Mouse (Mus musculus): ENCODE data around the gene Acot11. TPM values are rescaled to one million over a fixed set of nuclear protein-coding genes. Genes with fewer than 3 reads are reported as not detected.
"Not testable (repeated sequence)": the region's sequence is repeated elsewhere in the genome, so short reads cannot be mapped to it uniquely, and the experiment has no call there.

Gene Acot11
- polyA plus RNA-seq, 1 experiment, result 6.4 TPM

GRCm38 (mm10) chr4:106785345-106785744, 19.5 kb downstream of the Acot11 start:
- H3K4me1 ChIP-seq (replicated peaks; ENCODE audit: control insufficient read depth, insufficient read depth, low read length), result peaks cover 16% of the 10 kb centered on the region
- no peaks in the 10 kb centered on the region for H3K36me3 ChIP-seq (ENCODE audit: control insufficient read depth, insufficient read depth, low read length)
- DNase-seq, result no peak
- H3K4me3 ChIP-seq (ENCODE audit: control insufficient read depth, insufficient read depth, low read length), result no peak overlapping the region
- WGBS, result 88% methylated on average over 7 of the region's 7 CpGs
- no peaks in the 10 kb centered on the region for H3K27me3 ChIP-seq (ENCODE audit: control insufficient read depth, insufficient read depth, low read length)
- H3K27ac ChIP-seq (ENCODE audit: control insufficient read depth, insufficient read depth, low read length), result no peak overlapping the region
- TF ChIP-seq POLR2A (IDR thresholded peaks at IDR 0.05; ENCODE audit: control insufficient read depth, extremely low read depth, insufficient read depth, low read length, poor library complexity) (no peak), CTCF (IDR thresholded peaks at IDR 0.05; ENCODE audit: borderline replicate concordance, control insufficient read depth, extremely low read depth, insufficient read depth, low read length, poor library complexity) (no peak)

DNA sequence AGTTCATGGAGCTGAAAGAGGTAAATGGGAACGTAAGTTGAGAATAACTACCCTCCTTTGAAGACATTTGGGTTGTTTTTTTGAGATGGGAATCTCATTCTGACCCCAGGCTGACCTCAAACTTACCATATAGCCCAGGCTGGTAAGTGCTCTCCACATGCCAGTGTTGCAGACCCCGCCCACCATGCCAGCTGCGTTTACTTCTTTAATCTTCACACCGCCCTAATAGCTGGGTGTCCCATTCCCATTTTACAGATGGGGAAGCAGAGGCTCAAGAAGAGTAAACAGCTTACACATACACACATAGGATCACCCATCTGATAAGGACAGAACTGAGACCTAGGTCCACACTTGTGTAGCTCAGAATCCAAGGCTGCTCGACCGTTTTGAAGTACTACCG, 20.0 kb downstream of the Acot11 start:
- 83% methylated on average over 7 of the region's 7 CpGs for WGBS
- Histone ChIP-seq H3K27ac (ENCODE audit: control insufficient read depth, insufficient read depth, low read length) (no peak overlapping the region), H3K27me3 (ENCODE audit: control insufficient read depth, insufficient read depth, low read length) (no peaks in the 10 kb centered on the region), H3K36me3 (ENCODE audit: control insufficient read depth, insufficient read depth, low read length) (no peaks in the 10 kb centered on the region), H3K4me1 (replicated peaks; ENCODE audit: control insufficient read depth, insufficient read depth, low read length) (peaks cover 16% of the 10 kb centered on the region), H3K4me3 (ENCODE audit: control insufficient read depth, insufficient read depth, low read length) (no peak overlapping the region)
- DNase-seq, result no peak
- TF ChIP-seq CTCF (IDR thresholded peaks at IDR 0.05; ENCODE audit: borderline replicate concordance, control insufficient read depth, extremely low read depth, insufficient read depth, low read length, poor library complexity) (no peak), POLR2A (IDR thresholded peaks at IDR 0.05; ENCODE audit: control insufficient read depth, extremely low read depth, insufficient read depth, low read length, poor library complexity) (no peak)

GRCm38 (mm10) chr4:106783137-106783536, 21.7 kb downstream of the Acot11 start:
- Histone ChIP-seq H3K36me3 (ENCODE audit: control insufficient read depth, insufficient read depth, low read length) (no peaks in the 10 kb centered on the region), H3K4me1 (replicated peaks; ENCODE audit: control insufficient read depth, insufficient read depth, low read length) (peaks cover 14% of the 10 kb centered on the region), H3K27ac (ENCODE audit: control insufficient read depth, insufficient read depth, low read length) (no peak overlapping the region), H3K27me3 (ENCODE audit: control insufficient read depth, insufficient read depth, low read length) (no peaks in the 10 kb centered on the region), H3K4me3 (ENCODE audit: control insufficient read depth, insufficient read depth, low read length) (no peak overlapping the region)
- WGBS, result 89% methylated on average over 10 of the region's 10 CpGs
- no peak for DNase-seq
- TF ChIP-seq POLR2A (IDR thresholded peaks at IDR 0.05; ENCODE audit: control insufficient read depth, extremely low read depth, insufficient read depth, low read length, poor library complexity) (no peak), CTCF (IDR thresholded peaks at IDR 0.05; ENCODE audit: borderline replicate concordance, control insufficient read depth, extremely low read depth, insufficient read depth, low read length, poor library complexity) (no peak)

- no peak for TF ChIP-seq POLR2A (IDR thresholded peaks at IDR 0.05; ENCODE audit: control insufficient read depth, extremely low read depth, insufficient read depth, low read length, poor library complexity)
- TF ChIP-seq CTCF (IDR thresholded peaks at IDR 0.05; ENCODE audit: borderline replicate concordance, control insufficient read depth, extremely low read depth, insufficient read depth, low read length, poor library complexity), result no peak
- H3K36me3 ChIP-seq (ENCODE audit: control insufficient read depth, insufficient read depth, low read length), result no peaks in the 10 kb centered on the region
- no peak overlapping the region for H3K27ac ChIP-seq (ENCODE audit: control insufficient read depth, insufficient read depth, low read length)
- no peak for DNase-seq
- no peaks in the 10 kb centered on the region for H3K4me1 ChIP-seq (replicated peaks; ENCODE audit: control insufficient read depth, insufficient read depth, low read length)
- H3K27me3 ChIP-seq (ENCODE audit: control insufficient read depth, insufficient read depth, low read length), result no peaks in the 10 kb centered on the region
- 100% methylated on average over 3 of the region's 3 CpGs for WGBS
- no peak overlapping the region for H3K4me3 ChIP-seq (ENCODE audit: control insufficient read depth, insufficient read depth, low read length)
Observed at GRCm38 (mm10) chr4:106780045-106780444, 24.8 kb downstream of the Acot11 start.

DNA sequence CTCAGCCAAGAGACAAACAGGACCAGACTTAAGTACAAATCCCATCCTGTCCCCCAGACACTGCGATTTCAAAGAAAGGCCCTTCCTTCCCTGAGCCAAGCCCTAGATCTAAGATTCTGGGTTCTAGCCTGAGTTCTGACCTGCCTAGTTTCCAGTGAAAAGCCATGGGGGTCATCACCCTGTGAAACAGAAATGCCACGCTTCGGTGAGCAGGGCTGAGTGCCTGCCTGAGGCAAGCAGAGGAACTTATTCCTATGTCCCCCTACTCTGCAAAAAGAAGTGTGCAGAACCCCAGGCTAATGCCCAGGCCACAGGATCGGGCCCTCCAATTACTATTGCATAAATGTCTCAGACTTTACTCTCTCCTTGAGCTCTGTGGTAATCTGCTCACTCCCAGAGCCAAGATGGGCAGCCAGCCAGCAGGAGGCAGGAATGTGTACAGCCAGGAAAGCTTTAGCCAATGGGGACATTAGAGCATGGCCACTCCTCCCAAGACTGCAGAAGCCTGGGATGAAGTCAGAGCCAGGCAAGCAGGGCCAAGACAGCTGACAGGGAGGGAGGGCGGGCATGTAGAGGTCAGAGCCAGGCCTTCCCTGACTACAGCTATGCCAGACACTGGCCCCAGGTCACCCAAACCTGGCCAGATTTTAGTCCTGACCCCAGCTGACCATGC, 26.5 kb downstream of the Acot11 start:
- Histone ChIP-seq H3K27me3 (ENCODE audit: control insufficient read depth, insufficient read depth, low read length) (no peaks in the 10 kb centered on the region), H3K4me3 (ENCODE audit: control insufficient read depth, insufficient read depth, low read length) (no peak overlapping the region), H3K27ac (ENCODE audit: control insufficient read depth, insufficient read depth, low read length) (no peak overlapping the region), H3K36me3 (ENCODE audit: control insufficient read depth, insufficient read depth, low read length) (no peaks in the 10 kb centered on the region), H3K4me1 (replicated peaks; ENCODE audit: control insufficient read depth, insufficient read depth, low read length) (no peaks in the 10 kb centered on the region)
- WGBS, result 94% methylated on average over 5 of the region's 5 CpGs
- DNase-seq, result no peak
- TF ChIP-seq POLR2A (IDR thresholded peaks at IDR 0.05; ENCODE audit: control insufficient read depth, extremely low read depth, insufficient read depth, low read length, poor library complexity) (no peak), CTCF (IDR thresholded peaks at IDR 0.05; ENCODE audit: borderline replicate concordance, control insufficient read depth, extremely low read depth, insufficient read depth, low read length, poor library complexity) (no peak)

GRCm38 (mm10) chr4:106776998-106777397, 27.8 kb downstream of the Acot11 start:
- 67% methylated on average over 3 of the region's 3 CpGs for WGBS
- no peaks in the 10 kb centered on the region for H3K4me1 ChIP-seq (replicated peaks; ENCODE audit: control insufficient read depth, insufficient read depth, low read length)
- no peak for TF ChIP-seq CTCF (IDR thresholded peaks at IDR 0.05; ENCODE audit: borderline replicate concordance, control insufficient read depth, extremely low read depth, insufficient read depth, low read length, poor library complexity)
- no peak for TF ChIP-seq POLR2A (IDR thresholded peaks at IDR 0.05; ENCODE audit: control insufficient read depth, extremely low read depth, insufficient read depth, low read length, poor library complexity)
- H3K27ac ChIP-seq (ENCODE audit: control insufficient read depth, insufficient read depth, low read length), result no peak overlapping the region
- DNase-seq, result no peak
- no peaks in the 10 kb centered on the region for H3K36me3 ChIP-seq (ENCODE audit: control insufficient read depth, insufficient read depth, low read length)
- H3K4me3 ChIP-seq (ENCODE audit: control insufficient read depth, insufficient read depth, low read length), result no peak overlapping the region
- H3K27me3 ChIP-seq (ENCODE audit: control insufficient read depth, insufficient read depth, low read length), result no peaks in the 10 kb centered on the region

- WGBS, result 98% methylated on average over 6 of the region's 6 CpGs
- not testable (repeated sequence) for H3K4me3 ChIP-seq (ENCODE audit: control insufficient read depth, insufficient read depth, low read length); H3K27me3 ChIP-seq (ENCODE audit: control insufficient read depth, insufficient read depth, low read length); H3K27ac ChIP-seq (ENCODE audit: control insufficient read depth, insufficient read depth, low read length); H3K36me3 ChIP-seq (ENCODE audit: control insufficient read depth, insufficient read depth, low read length); H3K4me1 ChIP-seq (replicated peaks; ENCODE audit: control insufficient read depth, insufficient read depth, low read length); DNase-seq
Observed at GRCm38 (mm10) chr4:106775767-106776166, 29.0 kb downstream of the Acot11 start.
